Mouse (Mus musculus) spleen, postnatal 4 days (tissue): ENCODE results near the gene Fam221b.

Experiments used
- DNase-seq, 2 experiments: peaks; one replicate each; pipeline ENCODE4 v3.0.0; 2022; ENCODE audit warnings: low spot score in 2 of 2

Gene Fam221b

GRCm38 (mm10) chr4:43668782-43669427, at the start of gene Fam221b, which contains the start of gene Tmem8b:
Fam221b (minus strand) TSS chr4:43669145.
Tmem8b (plus strand) TSS chr4:43668971.
- peak; percentile 88 to 95 for DNase-seq

- DNase-seq: no peak
Observed at GRCm38 (mm10) chr4:43713652-43714219, 44.8 kb upstream of the Fam221b start.

GRCm38 (mm10) chr4:43711821-43712220, 42.9 kb upstream of the Fam221b start:
- peak; percentile 65 to 89 for DNase-seq

GRCm38 (mm10) chr4:43709869-43710268, 40.9 kb upstream of the Fam221b start, which contains the start of gene Olfr71:
Olfr71 (minus strand) TSS chr4:43710255.
- DNase-seq: no peak

- DNase-seq: no peak
Observed at GRCm38 (mm10) chr4:43705991-43706390, 37.0 kb upstream of the Fam221b start.

GRCm38 (mm10) chr4:43703851-43704250, 34.9 kb upstream of the Fam221b start:
- DNase-seq: no peak

- no peak for DNase-seq
Observed at GRCm38 (mm10) chr4:43703439-43703838, 34.5 kb upstream of the Fam221b start.

- no peak for DNase-seq
Observed at GRCm38 (mm10) chr4:43700707-43701106, 31.8 kb upstream of the Fam221b start, which contains the start of gene Olfr70. Olfr70 (minus strand) TSS chr4:43700807.

GRCm38 (mm10) chr4:43696561-43696960, 27.6 kb upstream of the Fam221b start:
- DNase-seq: no peak

- no peak for DNase-seq
Observed at GRCm38 (mm10) chr4:43695249-43695671, 26.3 kb upstream of the Fam221b start.

- DNase-seq: no peak
Observed at GRCm38 (mm10) chr4:43694439-43695248, 25.7 kb upstream of the Fam221b start.

GRCm38 (mm10) chr4:43693806-43694241, 24.9 kb upstream of the Fam221b start:
- no peak for DNase-seq

GRCm38 (mm10) chr4:43691026-43691425, 22.1 kb upstream of the Fam221b start:
- no peak for DNase-seq

- DNase-seq: no peak
Observed at GRCm38 (mm10) chr4:43690021-43690420, 21.1 kb upstream of the Fam221b start.

- no peak for DNase-seq
Observed at GRCm38 (mm10) chr4:43679416-43680043, 10.6 kb upstream of the Fam221b start.

GRCm38 (mm10) chr4:43678541-43678940, 9.6 kb upstream of the Fam221b start:
- no peak for DNase-seq

- no peak for DNase-seq
Observed at GRCm38 (mm10) chr4:43675608-43676007, 6.7 kb upstream of the Fam221b start.

GRCm38 (mm10) chr4:43674974-43675373, 6.0 kb upstream of the Fam221b start:
- DNase-seq: no peak

GRCm38 (mm10) chr4:43673703-43674102, 4.8 kb upstream of the Fam221b start:
- DNase-seq: no peak

GRCm38 (mm10) chr4:43672070-43672469, 3.1 kb upstream of the Fam221b start:
- peak; percentile 77 to 93 for DNase-seq

GRCm38 (mm10) chr4:43669428-43669794, 466 bp upstream of the Fam221b start:
- DNase-seq: no peak

- no peak for DNase-seq
Observed at GRCm38 (mm10) chr4:43666412-43666811, 2.5 kb downstream of the Fam221b start.
